Mouse (Mus musculus) G1E (cell line): ENCODE results near the gene Nudt8. TPM values are rescaled to one million over a fixed set of nuclear protein-coding genes. Genes with fewer than 3 reads are reported as not detected.
"Not testable (repeated sequence)": the region's sequence is repeated elsewhere in the genome, so short reads cannot be mapped to it uniquely, and the experiment has no call there.

ENCODE experiments used
- ATAC-seq: 2 replicates; pipeline ENCODE4 v1.8.0; 2016; ENCODE audit warnings: mild to moderate bottlenecking; ENCODE audit not compliant: insufficient number of reproducible peaks, poor library complexity, low FRiP score, severe bottlenecking; ENCODE audit errors: extremely low read depth
- DNase-seq: peaks from one replicate; pipeline ENCODE4 v3.0.0; 2012; ENCODE audit warnings: low spot score
- H3K27me3 ChIP-seq: 2 replicates; pipeline ENCODE4 v1.6.1; 2012; ENCODE audit warnings: mild to moderate bottlenecking, low read length, inconsistent platforms; ENCODE audit not compliant: insufficient read depth
- H3K36me3 ChIP-seq: replicated peaks from 2 replicates; pipeline ENCODE3; 2012; ENCODE audit warnings: mild to moderate bottlenecking, inconsistent platforms
- H3K4me1 ChIP-seq: 2 replicates; pipeline ENCODE4 v1.6.1; 2012; ENCODE audit warnings: low read depth, low read length, inconsistent platforms, mixed read lengths; ENCODE audit not compliant: insufficient read depth
- H3K4me3 ChIP-seq: 2 replicates; pipeline ENCODE4 v1.5.1; 2012; ENCODE audit warnings: low read depth, mild to moderate bottlenecking, inconsistent platforms, low read length, moderate library complexity, mixed read lengths
- H3K9me3 ChIP-seq: replicated peaks from 2 replicates; pipeline ENCODE4 v1.6.1; 2012; ENCODE audit warnings: inconsistent platforms
- CTCF ChIP-seq: IDR thresholded peaks from 2 replicates; pipeline ENCODE4 v1.5.1; 2012; ENCODE audit warnings: low read depth, low read length, inconsistent platforms, mixed read lengths
- GATA1 ChIP-seq: IDR thresholded peaks from 2 replicates; pipeline ENCODE4 v1.6.1; 2012; ENCODE audit warnings: borderline replicate concordance, low read length, inconsistent platforms, mixed read lengths
- GATA2 ChIP-seq: IDR thresholded peaks from 2 replicates; pipeline ENCODE4 v1.6.1; 2012; ENCODE audit warnings: low read depth, low read length, inconsistent platforms, borderline replicate concordance
- POLR2AphosphoS5 ChIP-seq: IDR thresholded peaks from 2 replicates; pipeline ENCODE4 v1.6.1; 2012; ENCODE audit warnings: low read depth, low read length, inconsistent platforms; ENCODE audit not compliant: insufficient replicate concordance
- TAL1 ChIP-seq: conservative IDR thresholded peaks from 2 replicates; pipeline ENCODE4 v1.6.1; 2012; ENCODE audit warnings: low read depth, low read length, inconsistent platforms, mixed read lengths
- polyA plus RNA-seq: library from polyadenylated mRNA; stranded (reverse); fragments of >175 nt; gene quantifications from 2 replicates; pipeline ENCODE4 v1.2.3, GENCODE M21; 2012
- total RNA-seq, 2 experiments: library from RNA; stranded (forward) in 1 of 2; stranded (reverse) in 1 of 2; fragments of 200-1000 nt in 1 of 2; fragments of >200 nt in 1 of 2; fragmentation: Nextera tagmentation in 1 of 2; gene quantifications; 2 replicates each; pipeline ENCODE4 v1.2.3; 2014 to 2017

Nudt8 gene
- total and polyA plus RNA-seq, 3 experiments: 11.0 to 22.4 (median 11.7) TPM

DNA sequence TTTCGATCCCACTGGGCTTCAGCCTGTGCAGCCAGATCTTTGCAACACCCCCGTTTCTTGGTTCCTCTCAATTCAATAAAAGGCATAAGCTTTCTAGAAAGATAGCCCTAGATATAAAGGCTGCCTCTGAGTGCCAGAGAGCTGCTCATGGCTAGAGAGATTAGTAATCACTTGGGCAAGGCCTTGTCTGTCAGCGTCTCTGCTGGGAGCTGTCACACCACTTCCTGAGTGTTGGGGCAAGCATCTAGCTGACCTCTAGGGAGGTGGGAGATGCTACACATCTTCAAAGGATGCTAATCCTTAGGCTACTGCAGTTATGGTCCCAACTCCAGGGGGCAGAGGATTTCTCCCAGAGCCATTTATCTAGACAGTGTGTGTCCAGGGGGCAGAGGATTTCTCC is 33.1 kb upstream of the Nudt8 start:
- DNase-seq (no peak), ATAC-seq (no peak)
- Histone ChIP-seq H3K36me3 (no peaks in the 10 kb centered on the region), H3K4me3 (no peak overlapping the region), H3K27me3 (peaks cover 29% of the 10 kb centered on the region), H3K4me1 (no peaks in the 10 kb centered on the region), H3K9me3 (no peaks in the 10 kb centered on the region)
- TF ChIP-seq POLR2AphosphoS5: no peak
- no peak for TF ChIP-seq TAL1

GRCm38 (mm10) chr19:3972229-3972628 is 28.2 kb upstream of the Nudt8 start, which contains the start of gene Aldh3b2:
Aldh3b2 (plus strand) TSS chr19:3972328.
- no peak for DNase-seq
- no peak for TF ChIP-seq GATA2
- TF ChIP-seq TAL1: no peak
- Histone ChIP-seq H3K4me3 (no peak within 1 kb of the TSS), H3K4me1 (no peaks in the 10 kb centered on the region), H3K27me3 (peaks cover 48% of the 10 kb centered on the region), H3K9me3 (no peaks in the 10 kb centered on the region), H3K36me3 (no peaks in the 10 kb centered on the region)
- no peak for ATAC-seq

DNA sequence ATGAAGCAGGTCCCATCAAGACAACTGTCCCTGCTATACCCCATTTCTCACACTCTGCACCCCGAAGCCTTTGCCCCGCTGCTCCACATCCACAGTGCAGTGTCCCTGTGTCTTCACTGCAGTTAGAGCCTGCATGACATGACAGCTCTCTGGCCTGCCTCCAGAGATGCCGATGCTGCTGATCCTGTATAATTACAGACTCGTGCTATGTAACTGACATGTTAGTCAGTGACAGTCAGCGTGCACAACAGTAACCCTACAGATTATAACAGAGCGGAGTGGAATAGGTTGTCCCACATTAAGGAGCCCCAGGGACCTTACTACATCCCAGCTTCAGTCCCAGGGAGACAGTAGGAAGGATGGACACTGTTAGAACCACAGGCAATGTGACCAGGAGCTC is 25.8 kb upstream of the Nudt8 start:
- ATAC-seq, H3K9me3 ChIP-seq, H3K4me1 ChIP-seq, H3K4me3 ChIP-seq, DNase-seq, H3K36me3 ChIP-seq: not testable (repeated sequence)
- peaks cover 43% of the 10 kb centered on the region for H3K27me3 ChIP-seq

DNA sequence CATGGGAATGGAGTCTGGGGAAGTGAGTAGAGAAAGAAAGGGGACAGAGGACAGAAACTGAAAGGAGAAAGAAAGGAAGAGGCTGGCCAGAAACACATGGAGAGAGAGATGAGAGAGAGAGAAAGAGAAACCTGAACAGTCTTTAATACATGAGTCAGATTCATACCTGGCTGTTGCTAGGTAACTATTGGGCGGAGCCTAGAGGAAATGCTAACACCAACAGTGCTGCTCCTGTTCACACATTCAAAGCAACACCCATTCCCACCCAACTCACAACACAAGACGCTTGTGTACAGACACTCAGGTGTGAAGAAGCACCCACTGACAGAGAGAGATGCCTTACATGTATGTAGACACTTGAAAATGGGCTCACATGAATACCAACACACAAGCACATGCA is 24.5 kb upstream of the Nudt8 start:
- DNase-seq (no peak), ATAC-seq (no peak)
- Histone ChIP-seq H3K9me3 (no peaks in the 10 kb centered on the region), H3K4me3 (no peak overlapping the region), H3K27me3 (peaks cover 49% of the 10 kb centered on the region), H3K36me3 (no peaks in the 10 kb centered on the region), H3K4me1 (peaks cover 5% of the 10 kb centered on the region)
- TF ChIP-seq GATA1: no peak
- no peak for TF ChIP-seq CTCF
- no peak for TF ChIP-seq TAL1
- no peak for TF ChIP-seq POLR2AphosphoS5
- no peak for TF ChIP-seq GATA2

GRCm38 (mm10) chr19:3980309-3980708 is 20.1 kb upstream of the Nudt8 start:
- Histone ChIP-seq H3K9me3 (no peaks in the 10 kb centered on the region), H3K36me3 (no peaks in the 10 kb centered on the region), H3K4me3 (no peak overlapping the region; the same call in 1 of the 2 replicates), H3K4me1 (peaks cover 5% of the 10 kb centered on the region), H3K27me3 (peaks cover 39% of the 10 kb centered on the region)
- DNase-seq (peak; percentile 71), ATAC-seq (peak; percentile 45; the same call in 1 of the 2 replicates)
- TF ChIP-seq CTCF: peak; percentile 78
- no peak for TF ChIP-seq TAL1
- TF ChIP-seq GATA2: no peak
- TF ChIP-seq POLR2AphosphoS5: no peak
- no peak for TF ChIP-seq GATA1

GRCm38 (mm10) chr19:3980917-3981316 is 19.5 kb upstream of the Nudt8 start:
- DNase-seq: no peak
- H3K9me3 ChIP-seq: no peaks in the 10 kb centered on the region
- ATAC-seq: no peak
- peaks cover 5% of the 10 kb centered on the region for H3K4me1 ChIP-seq
- no peak for TF ChIP-seq GATA1
- no peak for TF ChIP-seq TAL1
- H3K36me3 ChIP-seq: no peaks in the 10 kb centered on the region
- no peak overlapping the region for H3K4me3 ChIP-seq
- peaks cover 42% of the 10 kb centered on the region for H3K27me3 ChIP-seq

DNA sequence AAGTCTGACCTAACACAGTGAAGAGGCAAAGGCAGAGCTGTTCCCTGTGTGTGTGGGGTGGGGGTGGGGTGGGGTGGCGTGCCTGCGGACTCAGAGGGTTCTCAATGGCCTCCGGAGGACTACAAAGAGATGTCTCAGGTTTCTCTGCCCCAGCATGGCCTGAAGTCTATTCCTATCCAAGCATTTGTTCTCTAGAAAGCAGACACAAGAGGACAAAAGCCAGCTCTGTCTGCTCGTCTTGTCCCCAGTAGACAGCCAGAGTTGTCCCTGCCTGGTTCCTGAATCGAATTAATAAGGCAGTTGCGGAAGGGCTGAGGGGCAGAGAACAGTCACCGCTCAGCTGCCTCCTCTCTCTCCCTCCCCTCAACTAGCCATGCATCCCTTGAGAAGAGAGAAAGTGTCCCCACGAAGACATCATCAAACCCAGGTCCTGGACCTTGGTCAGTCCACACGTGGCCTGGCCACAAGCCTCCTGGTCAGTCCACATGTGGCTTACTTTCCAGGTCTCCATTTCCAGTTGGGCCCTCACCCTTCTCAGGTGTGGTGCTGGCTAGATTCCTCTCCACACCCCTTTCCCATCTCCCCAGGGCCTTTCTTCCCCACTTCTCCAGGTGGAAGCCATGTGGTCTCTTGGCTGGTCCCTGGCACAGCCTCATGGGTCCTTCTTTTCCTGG is 16.7 kb upstream of the Nudt8 start:
- TF ChIP-seq TAL1: no peak
- no peak for TF ChIP-seq POLR2AphosphoS5
- TF ChIP-seq GATA1: no peak
- TF ChIP-seq GATA2: no peak
- no peak for TF ChIP-seq CTCF
- H3K4me3 ChIP-seq: no peak overlapping the region
- no peak for DNase-seq
- H3K36me3 ChIP-seq: no peaks in the 10 kb centered on the region
- no peaks in the 10 kb centered on the region for H3K9me3 ChIP-seq
- peaks cover 40% of the 10 kb centered on the region for H3K27me3 ChIP-seq
- ATAC-seq: no peak
- peaks cover 15% of the 10 kb centered on the region for H3K4me1 ChIP-seq
